Mouse (Mus musculus) olfactory bulb, adult 2 months (tissue): ENCODE results near the gene Mtg1.

Source experiments
- CTCF ChIP-seq: fragments of 200-500 bp; IDR thresholded peaks from 2 replicates; pipeline ENCODE4 v1.5.1; 2012; ENCODE audit warnings: low read depth, mild to moderate bottlenecking, low read length, moderate library complexity; ENCODE audit not compliant: insufficient read depth
- POLR2A ChIP-seq: fragments of 200-500 bp; IDR thresholded peaks from 2 replicates; pipeline ENCODE4 v1.6.1; 2012; ENCODE audit warnings: mild to moderate bottlenecking, low read depth, low read length, moderate library complexity; ENCODE audit not compliant: insufficient read depth

DNA sequence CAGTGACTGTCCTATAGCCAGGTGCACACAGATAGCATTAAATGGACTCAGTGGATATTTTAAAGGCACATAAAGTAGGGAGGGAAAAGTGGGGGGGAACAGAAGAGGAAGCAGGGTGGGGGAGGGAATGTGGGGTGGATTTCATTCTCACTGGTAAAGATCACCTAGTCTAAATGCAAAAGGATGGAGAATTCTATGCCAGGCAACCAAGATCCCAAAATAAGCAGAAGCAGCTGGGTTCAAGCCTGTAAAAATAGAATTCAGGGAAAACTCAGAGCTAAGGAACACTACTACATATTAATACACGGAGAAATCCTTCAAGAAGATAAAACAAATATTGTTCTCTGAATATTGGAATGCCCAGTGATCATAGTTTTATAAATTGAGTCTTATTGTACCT lies 30.6 kb downstream of the Mtg1 start:
- no peak for TF ChIP-seq POLR2A
- TF ChIP-seq CTCF: no peak
